Comparison of ENCODE assay signal across 27 mouse cellular contexts in the genomic region with DNA sequence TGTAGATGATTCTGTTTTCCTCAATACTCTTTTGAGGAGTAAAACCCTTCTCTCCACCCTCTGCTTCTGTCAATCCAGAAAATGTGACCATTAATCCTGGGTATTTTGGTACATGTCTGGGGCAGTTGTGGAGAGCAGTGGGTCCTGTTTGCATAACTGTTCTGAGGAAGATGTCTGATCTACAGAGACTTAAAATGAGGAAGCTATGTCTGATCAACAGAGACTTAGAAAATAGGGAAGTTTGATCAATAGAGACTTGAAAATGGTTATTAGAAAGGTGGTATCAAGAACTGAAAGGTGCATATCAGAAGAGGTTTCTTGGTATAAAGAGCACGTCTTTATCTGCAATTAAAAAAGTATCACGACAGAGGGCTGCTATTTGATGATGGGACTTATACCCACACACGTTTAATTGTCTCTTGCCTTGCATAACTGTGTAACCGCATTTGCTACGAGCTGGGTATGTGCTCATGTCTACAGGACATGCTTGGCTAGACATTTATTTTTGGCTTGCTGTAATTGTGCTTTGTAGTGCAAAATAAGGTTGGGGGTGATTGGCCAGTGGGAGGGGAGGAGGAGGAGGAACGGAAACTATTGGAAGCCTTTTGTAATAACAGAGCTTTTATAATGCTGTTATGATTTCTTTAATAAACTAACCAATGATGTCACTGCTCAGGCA. TPM values are rescaled to one million over a fixed set of nuclear protein-coding genes. Genes with fewer than 3 reads are reported as not detected.
DNase-seq lines count a peak whose midpoint lies in the region; ATAC-seq and TF ChIP-seq lines count a peak whose summit lies in the region.
"Had no signal": no experiment of that assay in that cellular context is flagged by ENCODE, and none has a peak within 500 bp of the region (broad histone marks: within the 10 kb centered on the region; RNA-seq: fewer than 3 reads in every experiment).

No protein-coding gene starts in this region.

- no peak overlapping the region for H3K27ac ChIP-seq in cerebellum, adult 2 months (ENCODE audit: insufficient read depth, low read length)
- H3K27ac ChIP-seq: embryonic facial prominence, embryonic 15.5 days; heart, embryonic 13.5 days; hindbrain, postnatal 0 days; left cerebral cortex, adult 2 months; limb, embryonic 10.5 days had no signal

- peak; percentile 22 for DNase-seq in lung, postnatal 25 days (ENCODE audit: low spot score)
- no peak for DNase-seq in lung, adult 18-20 months
- DNase-seq in A20 (ENCODE audit: low read depth, low spot score) (peak; percentile 88), MEL-GATA-1-ER (ENCODE audit: extremely low read depth, low read depth) (peak; percentile 11)
- no peak for DNase-seq in cerebellum, adult 11-12 months
- DNase-seq in gastrocnemius, postnatal 14 days = no peak
- no peak for DNase-seq in cerebellum, adult 2 months
- DNase-seq: cerebellum, adult 9-10 months; gastrocnemius, postnatal 10 days; heart, adult 18-20 months; heart, postnatal 14 days; kidney, adult 9 months; kidney, postnatal 4 days; liver; lung, postnatal 14 days; thymus, postnatal 25 days had no signal

- peak; percentile 85 for ATAC-seq in megakaryocyte, adult 5-6 weeks (ENCODE audit: poor library complexity, severe bottlenecking)
- ATAC-seq: forebrain, embryonic 14.5 days; hindbrain, postnatal 0 days; intestine, embryonic 16.5 days had no signal

- no peak overlapping the region for H3K4me3 ChIP-seq in cerebellum, adult 2 months (replicated peaks; ENCODE audit: insufficient read depth, low read depth, low read length)
- H3K4me3 ChIP-seq: embryonic facial prominence, embryonic 15.5 days; heart, embryonic 13.5 days; left cerebral cortex, adult 2 months; limb, embryonic 10.5 days had no signal

- WGBS in cerebellum, adult 2 months = 85% methylated on average over 6 of the region's 6 CpGs

- intact Hi-C loops in gastrocnemius, postnatal 14 days (cut with DNase I; ENCODE audit: low total_unique reads) = no loop called here

- no peaks in the 10 kb centered on the region for H3K27me3 ChIP-seq in cerebellum, adult 2 months (ENCODE audit: control insufficient read depth, insufficient read depth, low read length)
- H3K27me3 ChIP-seq: embryonic facial prominence, embryonic 15.5 days; heart, embryonic 13.5 days had no signal

- TF ChIP-seq POLR2A in cerebellum, adult 2 months (IDR thresholded peaks at IDR 0.05; ENCODE audit: borderline replicate concordance, insufficient read depth, low read length) = no peak

- peaks cover 8% of the 10 kb centered on the region for H3K4me1 ChIP-seq in cerebellum, adult 2 months (ENCODE audit: control insufficient read depth, insufficient read depth, low read length)
- H3K4me1 ChIP-seq: limb, embryonic 10.5 days had no signal

- no peak for TF ChIP-seq CTCF in cerebellum, adult 2 months (IDR thresholded peaks at IDR 0.05; ENCODE audit: borderline replicate concordance, insufficient read depth, low read depth, low read length)

RNA-seq across cellular contexts. Expression of gene Rtcb, which starts 5.7 kb away (rescaled TPM):
- 34.3 and 38.8 TPM in 2 replicates for total RNA-seq in megakaryocyte, adult 5-6 weeks (2015)
- 79.5 and 91.3 TPM in 2 replicates for total RNA-seq in megakaryocyte, adult 5-6 weeks (2017)
- 10 to 100 TPM; 53.7 to 54.6 TPM for total RNA-seq in gastrocnemius, postnatal 14 days (2021)
- 138 and 149 TPM in 2 replicates for polyA plus RNA-seq in cerebellum, adult 2 months (2012; rRNA removed)

RNA-seq across cellular contexts. Expression of gene Ascl4, which starts 24.4 kb away (rescaled TPM):
- total RNA-seq in megakaryocyte, adult 5-6 weeks (2015) = not detected in 2 replicates
- total RNA-seq in megakaryocyte, adult 5-6 weeks (2017) = not detected in 2 replicates
- not detected for total RNA-seq in gastrocnemius, postnatal 14 days (2021)
- 0.52 and 0.68 TPM in 2 replicates for polyA plus RNA-seq in cerebellum, adult 2 months (2012; rRNA removed)
- total RNA-seq: gastrocnemius, postnatal 10 days; heart, adult 18-20 months; heart, postnatal 14 days had no signal
- polyA plus RNA-seq: C2C12; liver, embryonic 16.5 days had no signal

RNA-seq across cellular contexts. Expression of gene Prdm4, which starts 35.0 kb away (rescaled TPM):
- 19.7 and 19.8 TPM in 2 replicates for total RNA-seq in megakaryocyte, adult 5-6 weeks (2015)
- 22.5 and 24.2 TPM in 2 replicates for total RNA-seq in megakaryocyte, adult 5-6 weeks (2017)
- 10 to 100 TPM; 10.5 to 11.6 TPM for total RNA-seq in gastrocnemius, postnatal 14 days (2021)
- polyA plus RNA-seq in cerebellum, adult 2 months (2012; rRNA removed) = 27.8 and 29.4 TPM in 2 replicates

RNA-seq across cellular contexts. Expression of gene Bpifc, which starts 59.8 kb away (rescaled TPM):
- total RNA-seq in megakaryocyte, adult 5-6 weeks (2015) = 0.13 TPM in 1 of 2 replicates, not detected in the other
- 0.07 TPM in 1 of 2 replicates, not detected in the other for total RNA-seq in megakaryocyte, adult 5-6 weeks (2017)
- total RNA-seq in gastrocnemius, postnatal 14 days (2021) = not detected
- 0.11 TPM in 1 of 2 replicates, not detected in the other for polyA plus RNA-seq in cerebellum, adult 2 months (2012; rRNA removed)
- total RNA-seq: gastrocnemius, postnatal 10 days; heart, adult 18-20 months; heart, postnatal 14 days; hindbrain, postnatal 0 days had no signal
- polyA plus RNA-seq: C2C12; forebrain, embryonic 14.5 days; heart, embryonic 13.5 days; intestine, embryonic 16.5 days; limb, embryonic 10.5 days; neural tube, embryonic 14.5 days had no signal

Comparison
In these comparisons a context has a peak if more than half of its experiments do, and no peak if none do; other contexts are left out.
1. DNase-seq: peak in lung, postnatal 25 days (single experiment), A20 (single experiment) and MEL-GATA-1-ER (single experiment); none in lung, adult 18-20 months (0 of 2), cerebellum, adult 11-12 months (single experiment), gastrocnemius, postnatal 14 days (single experiment) and cerebellum, adult 2 months (0 of 2).